Mouse (Mus musculus) heart, embryonic 16.5 days (tissue): ENCODE results near the gene Cyp4f40. TPM values are rescaled to one million over a fixed set of nuclear protein-coding genes. Genes with fewer than 3 reads are reported as not detected.

Experiments
- ATAC-seq: fragments of 200-750 bp; cut with Nextera tagmentation; replicated peaks from 2 replicates; pipeline ENCODE4 v1.8.0; 2017; ENCODE audit warnings: moderate number of reproducible peaks; ENCODE audit not compliant: insufficient read depth, low FRiP score; ENCODE audit errors: extremely low read depth
- H3K27ac ChIP-seq: fragments of 300-500 bp; sonication (generic); 2 replicates; pipeline ENCODE4 v1.5.1; 2014; ENCODE audit warnings: mild to moderate bottlenecking, low read length, control low read depth, moderate library complexity
- H3K27me3 ChIP-seq: fragments of 300-500 bp; sonication (generic); 2 replicates; pipeline ENCODE4 v1.6.1; 2014; ENCODE audit warnings: low read length, mixed read lengths; ENCODE audit not compliant: control insufficient read depth, insufficient read depth
- H3K36me3 ChIP-seq: fragments of 300-500 bp; sonication (generic); 2 replicates; pipeline ENCODE4 v1.6.1; 2014; ENCODE audit not compliant: control insufficient read depth, insufficient read depth
- H3K4me1 ChIP-seq: fragments of 300-500 bp; sonication (generic); 2 replicates; pipeline ENCODE4 v1.6.1; 2014; ENCODE audit warnings: low read length, mixed read lengths; ENCODE audit not compliant: control insufficient read depth, insufficient read depth
- H3K4me2 ChIP-seq: fragments of 300-500 bp; sonication (generic); 2 replicates; pipeline ENCODE4 v1.6.1; 2014; ENCODE audit warnings: low read depth, mild to moderate bottlenecking, control low read depth, low read length
- H3K4me3 ChIP-seq: fragments of 300-500 bp; sonication (generic); 2 replicates; pipeline ENCODE4 v1.5.1; 2014; ENCODE audit warnings: mild to moderate bottlenecking, control low read depth, low read length
- H3K9ac ChIP-seq: fragments of 300-500 bp; sonication (generic); 2 replicates; pipeline ENCODE4 v1.6.1; 2014; ENCODE audit warnings: low read length, control low read depth
- H3K9me3 ChIP-seq: fragments of 300-500 bp; sonication (generic); replicated peaks from 2 replicates; pipeline ENCODE4 v1.6.1; 2016; ENCODE audit warnings: low read length; ENCODE audit not compliant: control insufficient read depth
- whole genome bisulfite sequencing: fragments of 180-500 bp; shearing (Covaris S2); extraction: QIAGEN DNeasy Blood & Tissue Kit; methylation state at CpG from one replicate; pipeline ENCODE4 v1.1.7; 2014; 5-methylcytosine and 5-hydroxymethylcytosine counted together
- polyA plus RNA-seq: library from polyadenylated mRNA; unstranded; fragments of >200 nt; fragmentation: Nextera tagmentation; extraction: Ambion mirVana; gene quantifications from 2 replicates; pipeline ENCODE4 v1.2.1, GENCODE M21; 2015

The Cyp4f40 gene
- polyA plus RNA-seq, 1 experiment from 2014 or later: not detected

- ATAC-seq: peak; percentile 76
Measured at GRCm38 (mm10) chr17:32634972-32635314, 23.8 kb upstream of the Cyp4f40 start.

DNA sequence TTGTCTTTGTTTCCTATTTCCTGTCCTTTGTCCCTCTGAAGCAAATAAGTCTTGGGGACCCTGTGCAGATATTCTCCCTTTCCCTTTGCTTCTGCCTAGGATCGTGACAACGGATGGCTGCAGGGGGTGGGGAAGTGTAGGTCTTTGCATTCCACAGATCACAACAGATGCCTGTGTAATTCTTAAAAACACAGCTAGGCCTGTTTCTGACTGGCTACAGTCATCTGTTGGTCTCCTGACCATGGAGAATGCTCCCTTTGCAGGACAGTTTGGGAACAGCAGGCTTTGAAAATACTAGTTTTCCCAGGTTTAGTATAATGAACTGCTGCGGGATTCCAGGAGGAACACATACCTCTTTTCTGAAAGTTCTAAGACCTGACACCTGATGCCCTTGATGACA, 22.4 kb upstream of the Cyp4f40 start:
- ATAC-seq: no peak
- H3K4me3 ChIP-seq: no peak overlapping the region

More at GRCm38 (mm10) chr17:32634972-32635314, 23.8 kb upstream of the Cyp4f40 start:
- peak overlapping the region; percentile 50 for H3K4me3 ChIP-seq
- H3K4me1 ChIP-seq: peaks cover 2% of the 10 kb centered on the region; the same call in 1 of the 2 replicates
- H3K27ac ChIP-seq: no peak overlapping the region
- H3K9me3 ChIP-seq: no peaks in the 10 kb centered on the region
- 0 out of 2 replicates have a peak overlapping the region, but pooled peaks have one; percentile 58 for H3K9ac ChIP-seq
- no peaks in the 10 kb centered on the region for H3K36me3 ChIP-seq
- no peaks in the 10 kb centered on the region for H3K27me3 ChIP-seq
- peak overlapping the region; percentile 72 for H3K4me2 ChIP-seq
- WGBS: 1% methylated on average over 17 of the region's 17 CpGs

GRCm38 (mm10) chr17:32637151-32637550, 21.5 kb upstream of the Cyp4f40 start:
- ATAC-seq: no peak
- H3K4me2 ChIP-seq: no peak overlapping the region

More for the DNA sequence above, 22.4 kb upstream of the Cyp4f40 start:
- Histone ChIP-seq H3K4me2 (no peak overlapping the region), H3K9me3 (no peaks in the 10 kb centered on the region), H3K27me3 (no peaks in the 10 kb centered on the region), H3K4me1 (peaks cover 2% of the 10 kb centered on the region; the same call in 1 of the 2 replicates), H3K27ac (no peak overlapping the region), H3K9ac (no peak overlapping the region), H3K36me3 (no peaks in the 10 kb centered on the region)
- WGBS: 42% methylated on average over 3 of the region's 3 CpGs

DNA sequence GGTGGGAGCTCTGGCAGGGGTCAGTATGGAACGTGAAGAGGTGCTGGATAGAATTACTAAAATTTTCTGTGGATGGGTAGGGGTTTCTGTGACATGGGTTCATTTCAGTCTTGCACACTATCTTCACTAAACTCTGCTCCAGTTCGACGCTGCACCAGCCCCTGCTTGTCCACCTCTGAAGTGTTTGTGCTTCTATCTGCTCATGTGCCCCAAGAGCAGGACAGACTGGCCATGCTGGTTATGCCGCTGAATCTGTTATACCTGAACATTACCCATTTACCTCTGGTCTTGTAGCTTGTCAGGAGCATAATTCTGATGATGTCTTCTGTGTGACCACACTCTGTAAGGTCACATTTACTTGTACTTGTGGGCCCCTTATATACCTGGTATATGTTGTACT, 12.1 kb upstream of the Cyp4f40 start:
- Histone ChIP-seq H3K4me1 (no peaks in the 10 kb centered on the region), H3K27ac (no peak overlapping the region), H3K4me3 (no peak overlapping the region), H3K4me2 (no peak overlapping the region), H3K27me3 (no peaks in the 10 kb centered on the region), H3K9me3 (no peaks in the 10 kb centered on the region), H3K36me3 (no peaks in the 10 kb centered on the region), H3K9ac (no peak overlapping the region)
- ATAC-seq: no peak
- WGBS: 79% methylated on average over 4 of the region's 4 CpGs

More at GRCm38 (mm10) chr17:32637151-32637550, 21.5 kb upstream of the Cyp4f40 start:
- WGBS: 72% methylated on average over 2 of the region's 2 CpGs
- no peak overlapping the region for H3K9ac ChIP-seq
- no peaks in the 10 kb centered on the region for H3K27me3 ChIP-seq
- peaks cover 2% of the 10 kb centered on the region; the same call in 1 of the 2 replicates for H3K4me1 ChIP-seq
- H3K4me3 ChIP-seq: no peak overlapping the region
- H3K27ac ChIP-seq: no peak overlapping the region
- no peaks in the 10 kb centered on the region for H3K36me3 ChIP-seq
- H3K9me3 ChIP-seq: no peaks in the 10 kb centered on the region

DNA sequence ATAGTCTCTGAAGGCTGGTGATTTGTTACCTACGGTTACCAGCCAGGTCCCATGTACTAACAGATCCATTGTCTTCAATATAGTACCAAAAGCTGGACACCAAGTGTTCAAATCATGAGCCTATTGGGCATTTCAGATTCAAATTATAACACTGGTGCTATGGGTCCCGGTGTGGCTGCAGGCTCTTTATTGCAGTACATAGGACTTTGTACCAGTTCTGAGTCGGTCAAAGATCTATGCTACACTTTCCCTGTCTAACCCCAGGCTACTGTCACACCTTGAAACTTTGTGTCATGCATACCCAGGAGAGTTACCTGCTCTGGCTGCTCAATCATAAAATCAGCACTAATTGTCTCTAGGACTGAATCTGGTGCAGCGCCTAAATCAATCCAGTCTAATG, 4.8 kb upstream of the Cyp4f40 start:
- H3K9me3 ChIP-seq: no peaks in the 10 kb centered on the region
- 89% methylated on average over 4 of the region's 4 CpGs for WGBS
- H3K4me1 ChIP-seq: 0 out of 2 replicates have a peak, but pooled peaks cover 3% of the 10 kb centered on the region
- no peaks in the 10 kb centered on the region for H3K36me3 ChIP-seq
- no peaks in the 10 kb centered on the region for H3K27me3 ChIP-seq
- H3K4me2 ChIP-seq: no peak overlapping the region
- ATAC-seq: no peak
- H3K9ac ChIP-seq: no peak overlapping the region
- no peak overlapping the region for H3K27ac ChIP-seq
- H3K4me3 ChIP-seq: no peak overlapping the region

GRCm38 (mm10) chr17:32657041-32657440, 1.7 kb upstream of the Cyp4f40 start:
- no peak overlapping the region for H3K9ac ChIP-seq
- H3K4me1 ChIP-seq: 0 out of 2 replicates have a peak, but pooled peaks cover 3% of the 10 kb centered on the region
- no peak overlapping the region for H3K4me2 ChIP-seq
- no peak overlapping the region for H3K4me3 ChIP-seq
- ATAC-seq: no peak
- no peaks in the 10 kb centered on the region for H3K9me3 ChIP-seq
- no peak overlapping the region for H3K27ac ChIP-seq
- H3K27me3 ChIP-seq: no peaks in the 10 kb centered on the region
- H3K36me3 ChIP-seq: no peaks in the 10 kb centered on the region
- 53% methylated on average over 3 of the region's 3 CpGs for WGBS

DNA sequence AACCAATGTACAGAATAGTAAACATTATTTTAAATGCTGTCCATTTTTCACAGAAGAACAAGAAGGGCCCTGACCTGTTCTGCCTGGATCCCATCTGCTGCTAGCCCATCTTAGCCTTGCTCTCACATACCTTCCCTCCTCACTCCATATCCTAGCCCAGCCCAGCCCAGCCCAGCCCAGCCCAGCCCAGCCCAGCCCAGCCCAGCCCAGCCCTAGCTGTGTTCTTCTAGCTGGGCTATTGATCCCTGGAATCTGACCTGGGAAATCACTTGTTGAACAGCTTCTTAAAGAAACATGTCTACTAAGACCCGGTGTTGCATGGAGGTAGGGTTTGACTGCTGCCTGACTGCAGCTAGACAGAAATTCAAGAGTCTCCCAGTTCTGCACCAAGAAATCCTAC, 454 bp upstream of the Cyp4f40 start:
- WGBS: 69% methylated on average over 1 of the region's 1 CpGs
- no peak overlapping the region for H3K4me2 ChIP-seq
- H3K4me3 ChIP-seq: no peak overlapping the region
- no peak overlapping the region for H3K27ac ChIP-seq
- H3K36me3 ChIP-seq: no peaks in the 10 kb centered on the region
- H3K27me3 ChIP-seq: no peaks in the 10 kb centered on the region
- ATAC-seq: no peak
- H3K9ac ChIP-seq: no peak overlapping the region
- 0 out of 2 replicates have a peak, but pooled peaks cover 3% of the 10 kb centered on the region for H3K4me1 ChIP-seq
- H3K9me3 ChIP-seq: no peaks in the 10 kb centered on the region

GRCm38 (mm10) chr17:32673976-32674375, 15.3 kb downstream of the Cyp4f40 start:
- no peak overlapping the region for H3K4me2 ChIP-seq
- no peaks in the 10 kb centered on the region for H3K9me3 ChIP-seq
- ATAC-seq: no peak
- no peaks in the 10 kb centered on the region for H3K4me1 ChIP-seq
- no peak overlapping the region for H3K9ac ChIP-seq
- no peak overlapping the region for H3K27ac ChIP-seq
- no peaks in the 10 kb centered on the region for H3K27me3 ChIP-seq
- no peaks in the 10 kb centered on the region for H3K36me3 ChIP-seq
- no peak overlapping the region for H3K4me3 ChIP-seq
- 65% methylated on average over 7 of the region's 7 CpGs for WGBS

DNA sequence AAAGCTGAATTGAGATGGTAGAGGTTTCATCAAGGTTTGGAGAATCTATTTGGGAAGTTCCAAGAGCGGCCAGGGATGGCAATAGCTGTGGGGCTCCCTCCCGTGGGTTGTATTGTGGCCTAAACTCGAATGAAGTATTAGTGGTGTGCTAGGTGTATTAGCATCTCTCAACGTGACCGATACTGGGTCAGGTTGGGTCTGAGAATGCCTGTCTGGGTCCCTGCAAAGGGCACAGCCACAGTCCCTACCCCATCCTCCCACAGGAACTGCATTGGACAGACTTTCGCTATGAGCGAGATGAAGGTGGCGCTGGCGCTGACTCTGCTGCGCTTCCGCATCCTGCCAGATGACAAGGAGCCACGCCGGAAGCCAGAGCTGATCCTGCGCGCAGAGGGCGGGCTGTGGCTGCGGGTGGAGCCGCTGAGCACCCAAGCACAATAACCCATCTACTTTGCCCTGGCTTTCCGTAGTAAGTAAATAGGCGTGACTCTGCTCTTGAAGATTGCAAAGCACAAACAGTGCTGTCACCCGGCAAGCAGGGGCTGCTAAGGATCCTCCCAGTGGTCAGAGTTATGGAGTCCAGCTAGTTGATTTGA, 17.4 kb downstream of the Cyp4f40 start:
- Histone ChIP-seq H3K27me3 (no peaks in the 10 kb centered on the region), H3K4me3 (no peak overlapping the region), H3K4me1 (no peaks in the 10 kb centered on the region), H3K36me3 (no peaks in the 10 kb centered on the region), H3K9ac (no peak overlapping the region), H3K4me2 (peak overlapping the region; percentile 28), H3K27ac (no peak overlapping the region), H3K9me3 (no peaks in the 10 kb centered on the region)
- no peak for ATAC-seq
- WGBS: 38% methylated on average over 21 of the region's 21 CpGs
